Mouse (Mus musculus) G1E (cell line): Measurements from ENCODE around the gene Runx1.

Source experiments
- CTCF ChIP-seq: IDR thresholded peaks from 2 replicates; pipeline ENCODE4 v1.5.1; 2012; ENCODE audit warnings: low read depth, low read length, inconsistent platforms, mixed read lengths
- TAL1 ChIP-seq: conservative IDR thresholded peaks from 2 replicates; pipeline ENCODE4 v1.6.1; 2012; ENCODE audit warnings: low read depth, low read length, inconsistent platforms, mixed read lengths

- TF ChIP-seq TAL1 (no peak), CTCF (no peak)
These were observed 11.4 kb downstream of the Runx1 start for GRCm38 (mm10) chr16:92814366-92815194.
